Mouse (Mus musculus) cerebellum, adult 2 months (tissue): ENCODE measurements at regions not wholly inside any gene's neighbourhood (a gene's known extent, or its start where the extent isn't known, plus 50 kb on each side); places are given as distances from the start of the nearest gene placed in this dataset.

Experiments
- CTCF ChIP-seq: fragments of 200-500 bp; IDR thresholded peaks from 2 replicates; pipeline ENCODE4 v1.5.1; 2011; ENCODE audit warnings: low read depth, mild to moderate bottlenecking, control low read depth, low read length, moderate library complexity, borderline replicate concordance; ENCODE audit not compliant: insufficient read depth
- POLR2A ChIP-seq: fragments of 200-500 bp; IDR thresholded peaks from 2 replicates; pipeline ENCODE4 v1.6.1; 2011; ENCODE audit warnings: low read length, control low read depth, borderline replicate concordance; ENCODE audit not compliant: insufficient read depth

- no peak for TF ChIP-seq POLR2A
- TF ChIP-seq CTCF = no peak
Measured at GRCm38 (mm10) chr2:171668791-171669645, 374.2 kb downstream of the Cbln4 start.
